Mouse (Mus musculus) neural tube, embryonic 15.5 days (tissue): ENCODE measurements around the gene H1foo. TPM values are rescaled to one million over a fixed set of nuclear protein-coding genes. Genes with fewer than 3 reads are reported as not detected.
A peak's percentile ranks its signal among the peaks of the same experiment; 100 is the strongest.

Experiments
- ATAC-seq: fragments of 200-750 bp; cut with Nextera tagmentation; 2 replicates; pipeline ENCODE4 v1.8.0; 2017; ENCODE audit warnings: mild to moderate bottlenecking, moderate TSS enrichment, moderate library complexity; ENCODE audit not compliant: low FRiP score
- H3K27ac ChIP-seq: fragments of 300-500 bp; sonication (generic); replicated peaks from 2 replicates; pipeline ENCODE4 v1.5.1; 2015; ENCODE audit warnings: mild to moderate bottlenecking, inconsistent platforms
- H3K27me3 ChIP-seq: fragments of 300-500 bp; sonication (generic); replicated peaks from 2 replicates; pipeline ENCODE4 v1.6.1; 2015; ENCODE audit warnings: inconsistent platforms
- H3K36me3 ChIP-seq: fragments of 300-500 bp; sonication (generic); 2 replicates; pipeline ENCODE4 v1.6.1; 2015; ENCODE audit warnings: inconsistent platforms
- H3K4me1 ChIP-seq: fragments of 300-500 bp; sonication (generic); 2 replicates; pipeline ENCODE4 v1.6.1; 2015; ENCODE audit warnings: inconsistent platforms
- H3K4me2 ChIP-seq: fragments of 300-500 bp; sonication (generic); 2 replicates; pipeline ENCODE4 v1.6.1; 2015; ENCODE audit warnings: inconsistent platforms, mild to moderate bottlenecking, moderate library complexity
- H3K4me3 ChIP-seq: fragments of 300-500 bp; sonication (generic); replicated peaks from 2 replicates; pipeline ENCODE4 v1.5.1; 2015; ENCODE audit warnings: mild to moderate bottlenecking, inconsistent platforms
- H3K9ac ChIP-seq: fragments of 300-500 bp; sonication (generic); replicated peaks from 2 replicates; pipeline ENCODE4 v1.6.1; 2015; ENCODE audit warnings: mild to moderate bottlenecking, inconsistent platforms
- H3K9me3 ChIP-seq: fragments of 300-500 bp; sonication (generic); replicated peaks from 2 replicates; pipeline ENCODE4 v1.6.1; 2016; ENCODE audit warnings: inconsistent platforms
- WGBS: fragments of 180-500 bp; shearing (Covaris S2); methylation state at CpG from one replicate; pipeline ENCODE4 v1.1.7; 2015; ENCODE audit warnings: mixed read lengths; 5-methylcytosine and 5-hydroxymethylcytosine counted together
- polyA plus RNA-seq: library from polyadenylated mRNA; unstranded; fragments of >200 nt; fragmentation: Nextera tagmentation; extraction: Ambion mirVana; gene quantifications from 2 replicates; pipeline ENCODE4 v1.2.1, GENCODE M21; 2015

Gene H1foo
- polyA plus RNA-seq, 1 experiment from 2014 or later: not detected

- Histone ChIP-seq H3K4me1 (peaks cover 31% of the 10 kb centered on the region), H3K4me2 (0 out of 2 replicates have a peak overlapping the region, but pooled peaks have one; percentile 90), H3K9ac (no peak overlapping the region), H3K36me3 (no peaks in the 10 kb centered on the region), H3K4me3 (no peak overlapping the region), H3K27ac (peak overlapping the region; percentile 58; the same call in 1 of the 2 replicates), H3K27me3 (peaks cover 41% of the 10 kb centered on the region), H3K9me3 (no peaks in the 10 kb centered on the region)
- 0 out of 2 replicates have a peak, but pooled peaks have one; percentile 8 for ATAC-seq
- 27% methylated on average over 6 of the region's 6 CpGs for WGBS
These were observed 51.6 kb downstream of the H1foo start for GRCm38 (mm10) chr6:115996171-115996851.

GRCm38 (mm10) chr6:115997726-115998311, 53.1 kb downstream of the H1foo start:
- no peaks in the 10 kb centered on the region for H3K36me3 ChIP-seq
- H3K27me3 ChIP-seq: peaks cover 26% of the 10 kb centered on the region
- H3K4me2 ChIP-seq: no peak overlapping the region
- no peak overlapping the region for H3K4me3 ChIP-seq
- peaks cover 23% of the 10 kb centered on the region for H3K4me1 ChIP-seq
- no peak overlapping the region for H3K9ac ChIP-seq
- no peaks in the 10 kb centered on the region for H3K9me3 ChIP-seq
- no peak overlapping the region for H3K27ac ChIP-seq
- WGBS: 24% methylated on average over 3 of the region's 3 CpGs
- no peak for ATAC-seq

- no peaks in the 10 kb centered on the region for H3K9me3 ChIP-seq
- no peak for ATAC-seq
- WGBS: 84% methylated on average over 7 of the region's 7 CpGs
- peaks cover 16% of the 10 kb centered on the region for H3K27me3 ChIP-seq
- H3K4me3 ChIP-seq: no peak overlapping the region
- no peak overlapping the region for H3K9ac ChIP-seq
- H3K4me1 ChIP-seq: peaks cover 13% of the 10 kb centered on the region
- H3K27ac ChIP-seq: no peak overlapping the region
- no peaks in the 10 kb centered on the region for H3K36me3 ChIP-seq
- H3K4me2 ChIP-seq: no peak overlapping the region
These were observed 54.0 kb downstream of the H1foo start for GRCm38 (mm10) chr6:115998758-115999157.

- H3K27ac ChIP-seq: no peak overlapping the region
- H3K4me2 ChIP-seq: no peak overlapping the region
- no peak overlapping the region for H3K9ac ChIP-seq
- H3K27me3 ChIP-seq: peaks cover 12% of the 10 kb centered on the region
- 82% methylated on average over 2 of the region's 2 CpGs for WGBS
- peaks cover 9% of the 10 kb centered on the region for H3K4me1 ChIP-seq
- H3K4me3 ChIP-seq: no peak overlapping the region
- no peak for ATAC-seq
- H3K9me3 ChIP-seq: no peaks in the 10 kb centered on the region
- no peaks in the 10 kb centered on the region for H3K36me3 ChIP-seq
These were observed 54.5 kb downstream of the H1foo start for GRCm38 (mm10) chr6:115999227-115999626.

Other genes with a start within 250 kb of the H1foo start
- 1.6 and 1.8 TPM in 2 replicates for gene Tmem40, start 182.5 kb upstream of the H1foo start, polyA plus RNA-seq
- gene Cand2, start 170.4 kb upstream of the H1foo start, polyA plus RNA-seq: 9.8 and 12.2 TPM in 2 replicates
- 1,019 and 1,216 TPM in 2 replicates for gene Rpl32, start 136.2 kb upstream of the H1foo start, polyA plus RNA-seq
- gene Efcab12, start 106.5 kb upstream of the H1foo start, polyA plus RNA-seq: 2.7 and 3.0 TPM in 2 replicates
- 10.4 and 14.5 TPM in 2 replicates for gene Mbd4, start 91.6 kb upstream of the H1foo start, polyA plus RNA-seq
- 28.2 and 30.1 TPM in 2 replicates for gene Ift122, start 91.5 kb upstream of the H1foo start, polyA plus RNA-seq
- gene Rho, start 13.2 kb upstream of the H1foo start, polyA plus RNA-seq: 2.0 and 2.1 TPM in 2 replicates
- gene Plxnd1, start 50.1 kb downstream of the H1foo start, polyA plus RNA-seq: 8.8 and 9.8 TPM in 2 replicates
- gene Tmcc1, start 248.5 kb downstream of the H1foo start, polyA plus RNA-seq: 23.2 and 25.2 TPM in 2 replicates